Mouse (Mus musculus): ENCODE results near the gene Chrm3.

GRCm38 (mm10) chr13:10212112-10212511 lies 148.5 kb downstream of the Chrm3 start:
- TF ChIP-seq POLR2A (IDR thresholded peaks at IDR 0.05; ENCODE audit: insufficient read depth, low read length) (no peak), CTCF (IDR thresholded peaks at IDR 0.05; ENCODE audit: low read depth, low read length) (no peak), EP300 (IDR thresholded peaks at IDR 0.05; ENCODE audit: insufficient read depth, low read depth, low read length) (no peak)
